Mouse (Mus musculus) retina, postnatal 1 day (tissue): ENCODE data around the gene Plekha8.

Experiments used
- DNase-seq: peaks from one replicate; pipeline ENCODE4 v3.0.0-alpha.2; 2012

Plekha8 gene

GRCm38 (mm10) chr6:54657861-54658260, 63.0 kb downstream of the Plekha8 start:
- peak; percentile 61 for DNase-seq

GRCm38 (mm10) chr6:54669868-54670267, 75.0 kb downstream of the Plekha8 start:
- no peak for DNase-seq

GRCm38 (mm10) chr6:54672901-54673300, 78.0 kb downstream of the Plekha8 start:
- no peak for DNase-seq

GRCm38 (mm10) chr6:54679686-54680085, 84.8 kb downstream of the Plekha8 start:
- DNase-seq, result no peak

GRCm38 (mm10) chr6:54680891-54681745, 86.2 kb downstream of the Plekha8 start, which contains the start of gene Mturn:
Mturn (plus strand) TSS chr6:54681624.
- DNase-seq, result peak; percentile 96

- DNase-seq, result no peak
Measured at GRCm38 (mm10) chr6:54681746-54682428, 87.0 kb downstream of the Plekha8 start.

- DNase-seq, result no peak
Measured at GRCm38 (mm10) chr6:54684085-54684484, 89.2 kb downstream of the Plekha8 start.

GRCm38 (mm10) chr6:54685103-54685502, 90.2 kb downstream of the Plekha8 start:
- DNase-seq, result no peak

- DNase-seq, result no peak
Measured at GRCm38 (mm10) chr6:54685716-54686395, 90.9 kb downstream of the Plekha8 start.

- DNase-seq, result no peak
Measured at GRCm38 (mm10) chr6:54686946-54687737, 92.2 kb downstream of the Plekha8 start.

- no peak for DNase-seq
Measured at GRCm38 (mm10) chr6:54688467-54689323, 93.8 kb downstream of the Plekha8 start.

- no peak for DNase-seq
Measured at GRCm38 (mm10) chr6:54689686-54690085, 94.8 kb downstream of the Plekha8 start.

- DNase-seq, result no peak
Measured at GRCm38 (mm10) chr6:54690838-54691237, 95.9 kb downstream of the Plekha8 start.

- DNase-seq, result no peak
Measured at GRCm38 (mm10) chr6:54691368-54692116, 96.6 kb downstream of the Plekha8 start.

- no peak for DNase-seq
Measured at GRCm38 (mm10) chr6:54692201-54692600, 97.3 kb downstream of the Plekha8 start.

- no peak for DNase-seq
Measured at GRCm38 (mm10) chr6:54693286-54693685, 98.4 kb downstream of the Plekha8 start.
